ENCODE assay signal across 14 mouse cellular contexts in the genomic region with DNA sequence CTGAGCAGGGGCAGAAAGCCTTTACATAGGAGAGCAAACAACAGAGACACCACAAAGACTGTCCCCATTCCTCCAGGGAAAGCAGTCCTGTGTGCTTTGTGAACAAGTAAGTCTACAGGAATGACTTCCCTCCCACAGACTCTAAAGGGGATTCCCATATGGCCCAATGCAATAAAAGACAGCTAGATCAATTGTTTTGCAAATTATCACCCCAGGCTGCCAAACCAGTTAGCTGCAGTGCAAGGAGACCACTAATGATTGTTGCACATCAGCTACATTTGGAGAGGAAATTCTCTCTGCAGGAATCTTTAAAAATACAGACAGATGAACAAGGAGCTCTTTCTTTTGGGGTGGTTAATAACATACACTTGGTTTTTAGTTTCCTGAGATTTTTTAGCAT. TPM values are rescaled to one million over a fixed set of nuclear protein-coding genes. Genes with fewer than 3 reads are reported as not detected.
A peak's percentile ranks its signal among the peaks of the same experiment; 100 is the strongest.
DNase-seq lines count a peak whose midpoint lies in the region; ATAC-seq lines count a peak whose summit lies in the region.
"Had no signal": no experiment of that assay in that cellular context is flagged by ENCODE, and none has a peak within 500 bp of the region (broad histone marks: within the 10 kb centered on the region; RNA-seq: fewer than 3 reads in every experiment).

No protein-coding gene starts in this region.

- H3K9me3 ChIP-seq in forebrain, embryonic 11.5 days (ENCODE audit: control insufficient read depth, low read length), result no peaks in the 10 kb centered on the region
- H3K9me3 ChIP-seq in forebrain, embryonic 10.5 days, result no peaks in the 10 kb centered on the region
- H3K9me3 ChIP-seq in forebrain, embryonic 15.5 days, result no peaks in the 10 kb centered on the region
- H3K9me3 ChIP-seq in midbrain, embryonic 10.5 days (replicated peaks), result no peaks in the 10 kb centered on the region

- no peak overlapping the region for H3K9ac ChIP-seq in forebrain, embryonic 11.5 days (ENCODE audit: low read length)
- no peak overlapping the region for H3K9ac ChIP-seq in forebrain, embryonic 15.5 days (replicated peaks)
- H3K9ac ChIP-seq: liver, embryonic 14.5 days had no signal

- H3K36me3 ChIP-seq in forebrain, embryonic 11.5 days (ENCODE audit: control insufficient read depth, insufficient read depth, low read length), result no peaks in the 10 kb centered on the region
- no peaks in the 10 kb centered on the region for H3K36me3 ChIP-seq in forebrain, embryonic 10.5 days (replicated peaks)
- H3K36me3 ChIP-seq in forebrain, embryonic 15.5 days, result no peaks in the 10 kb centered on the region
- no peaks in the 10 kb centered on the region for H3K36me3 ChIP-seq in midbrain, embryonic 10.5 days

- H3K4me2 ChIP-seq in forebrain, embryonic 11.5 days (ENCODE audit: low read depth, low read length, severe bottlenecking), result no peak overlapping the region
- H3K4me2 ChIP-seq in forebrain, embryonic 15.5 days (replicated peaks), result peak overlapping the region; percentile 20; the same call in 1 of the 2 replicates

- H3K27ac ChIP-seq in forebrain, embryonic 11.5 days (ENCODE audit: low read depth, low read length), result no peak overlapping the region
- H3K27ac ChIP-seq in forebrain, embryonic 10.5 days, result no peak overlapping the region
- peak overlapping the region; percentile 89 for H3K27ac ChIP-seq in forebrain, embryonic 15.5 days (replicated peaks)
- H3K27ac ChIP-seq in midbrain, embryonic 10.5 days (replicated peaks), result peak overlapping the region; percentile 67; the same call in 1 of the 2 replicates
- H3K27ac ChIP-seq: kidney, postnatal 0 days; liver, embryonic 14.5 days had no signal

- H3K4me3 ChIP-seq in forebrain, embryonic 11.5 days (ENCODE audit: low read depth, low read length), result no peak overlapping the region
- no peak overlapping the region for H3K4me3 ChIP-seq in forebrain, embryonic 10.5 days
- no peak overlapping the region for H3K4me3 ChIP-seq in forebrain, embryonic 15.5 days
- no peak overlapping the region for H3K4me3 ChIP-seq in midbrain, embryonic 10.5 days

- no peaks in the 10 kb centered on the region; the same call in 1 of the 2 replicates for H3K4me1 ChIP-seq in forebrain, embryonic 11.5 days (replicated peaks; ENCODE audit: control insufficient read depth, insufficient read depth, low read length)
- peaks cover 26% of the 10 kb centered on the region for H3K4me1 ChIP-seq in forebrain, embryonic 10.5 days
- peaks cover 28% of the 10 kb centered on the region for H3K4me1 ChIP-seq in forebrain, embryonic 15.5 days
- H3K4me1 ChIP-seq in midbrain, embryonic 10.5 days, result peaks cover 24% of the 10 kb centered on the region

- no peak for DNase-seq in forebrain, embryonic 11.5 days (ENCODE audit: low spot score)
- DNase-seq in forebrain, embryonic 10.5 days (ENCODE audit: extremely low spot score, low spot score), result no peak
- DNase-seq in midbrain, embryonic 10.5 days (ENCODE audit: low spot score), result no peak
- DNase-seq in retina, embryonic 14.5 days (ENCODE audit: low spot score), result peak; percentile 32
- no peak for DNase-seq in cerebellum, adult 11-12 months
- DNase-seq in heart, adult 18-20 months, result no peak
- DNase-seq: lung, postnatal 4 days had no signal

- no peaks in the 10 kb centered on the region; the same call in 1 of the 2 replicates for H3K27me3 ChIP-seq in forebrain, embryonic 11.5 days (ENCODE audit: control insufficient read depth, insufficient read depth, low read length)
- peaks cover 27% of the 10 kb centered on the region for H3K27me3 ChIP-seq in forebrain, embryonic 10.5 days (ENCODE audit: poor library complexity, severe bottlenecking)
- no peaks in the 10 kb centered on the region for H3K27me3 ChIP-seq in forebrain, embryonic 15.5 days
- no peaks in the 10 kb centered on the region for H3K27me3 ChIP-seq in midbrain, embryonic 10.5 days (ENCODE audit: low read depth, poor library complexity, severe bottlenecking)

- ATAC-seq in forebrain, embryonic 11.5 days (replicated peaks; ENCODE audit: low FRiP score), result peak; percentile 36; the same call in 1 of the 2 replicates
- peak; percentile 42; the same call in 1 of the 2 replicates for ATAC-seq in forebrain, embryonic 15.5 days (replicated peaks)
- ATAC-seq in megakaryocyte progenitor cell, adult 5-6 weeks (replicated peaks; ENCODE audit: poor library complexity), result no peak

RNA-seq across cellular contexts. Expression of gene Lamp5, which starts 55.6 kb away (rescaled TPM):
- polyA plus RNA-seq in forebrain, embryonic 11.5 days (2014; fragmentation: Nextera tagmentation; extraction: Ambion mirVana), result 3.0 and 3.6 TPM in 2 replicates
- 1.7 and 2.5 TPM in 2 replicates for polyA plus RNA-seq in forebrain, embryonic 10.5 days (2016; fragmentation: Nextera tagmentation; extraction: Ambion mirVana)
- 0.86 and 1.5 TPM in 2 replicates for polyA plus RNA-seq in forebrain, embryonic 15.5 days (2015; fragmentation: Nextera tagmentation; extraction: Ambion mirVana)
- 1.3 and 2.7 TPM in 2 replicates for polyA plus RNA-seq in midbrain, embryonic 10.5 days (2016; fragmentation: Nextera tagmentation; extraction: Ambion mirVana)
- total RNA-seq in megakaryocyte progenitor cell, adult 5-6 weeks (2015), result not detected in 2 replicates
- not detected in 2 replicates for total RNA-seq in megakaryocyte progenitor cell, adult 5-6 weeks (2017)
- total RNA-seq in heart, adult 18-20 months (2021), result not detected
- total RNA-seq: granulocyte monocyte progenitor cell, adult 5-6 weeks; hematopoietic stem cell, adult 5-6 weeks had no signal
- polyA plus RNA-seq: thymus, postnatal 0 days had no signal

Comparison
In these comparisons a context has a peak if more than half of its experiments do, and no peak if none do; other contexts are left out.
1. H3K27ac ChIP-seq: peak in forebrain, embryonic 15.5 days (single experiment) and midbrain, embryonic 10.5 days (single experiment); none in forebrain, embryonic 11.5 days (single experiment) and forebrain, embryonic 10.5 days (single experiment).